Mouse (Mus musculus): ENCODE results near the gene Ece2.
"Not testable (repeated sequence)": the region's sequence is repeated elsewhere in the genome, so short reads cannot be mapped to it uniquely, and the experiment has no call there.

Ece2 gene

GRCm38 (mm10) chr16:20623211-20623610, 6.4 kb upstream of the Ece2 start:
- DNase-seq, result no peak

DNA sequence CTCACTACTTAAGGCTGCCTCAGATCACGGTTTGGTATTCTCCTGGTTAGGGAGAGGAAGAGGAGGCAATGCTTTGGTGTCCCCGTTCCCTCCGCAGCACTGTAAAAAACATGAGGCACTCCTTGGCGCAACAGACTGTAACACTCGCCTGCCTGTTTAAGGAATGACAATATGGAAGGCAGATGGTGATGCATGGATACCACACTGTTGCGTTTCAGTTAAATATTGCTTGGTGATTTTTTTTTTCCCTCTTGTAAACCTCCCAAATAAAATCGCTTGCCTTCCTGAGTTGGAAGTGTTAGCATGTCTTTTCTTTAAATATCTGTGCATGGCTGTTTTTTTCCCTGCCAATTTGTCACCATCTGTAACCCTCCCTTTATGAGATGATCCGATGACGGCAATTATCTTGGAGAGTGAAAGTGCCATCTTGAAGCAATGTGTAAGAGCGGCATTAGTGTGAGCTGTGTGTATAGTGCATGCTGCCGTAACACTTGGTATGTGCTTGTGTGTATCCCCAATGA, 697 bp upstream of the Ece2 start:
- DNase-seq, result no peak

DNA sequence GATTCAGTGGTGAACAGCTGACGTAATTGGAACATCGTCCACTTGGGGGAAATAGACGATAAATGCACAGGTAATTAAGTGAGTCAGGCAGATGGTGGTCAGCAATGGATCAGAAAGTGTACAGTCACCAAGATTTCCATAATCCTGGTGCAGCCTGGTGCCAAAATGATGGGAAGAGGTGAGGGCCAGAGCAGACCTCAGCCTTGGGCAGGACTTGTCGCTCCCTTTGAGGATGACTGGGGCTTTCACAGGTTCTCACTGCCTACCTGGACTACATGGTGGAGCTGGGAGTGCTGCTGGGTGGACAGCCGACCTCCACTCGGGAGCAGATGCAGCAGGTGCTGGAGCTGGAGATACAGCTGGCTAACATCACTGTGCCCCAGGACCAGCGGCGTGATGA, 7.8 kb downstream of the Ece2 start:
- no peak for DNase-seq

DNA sequence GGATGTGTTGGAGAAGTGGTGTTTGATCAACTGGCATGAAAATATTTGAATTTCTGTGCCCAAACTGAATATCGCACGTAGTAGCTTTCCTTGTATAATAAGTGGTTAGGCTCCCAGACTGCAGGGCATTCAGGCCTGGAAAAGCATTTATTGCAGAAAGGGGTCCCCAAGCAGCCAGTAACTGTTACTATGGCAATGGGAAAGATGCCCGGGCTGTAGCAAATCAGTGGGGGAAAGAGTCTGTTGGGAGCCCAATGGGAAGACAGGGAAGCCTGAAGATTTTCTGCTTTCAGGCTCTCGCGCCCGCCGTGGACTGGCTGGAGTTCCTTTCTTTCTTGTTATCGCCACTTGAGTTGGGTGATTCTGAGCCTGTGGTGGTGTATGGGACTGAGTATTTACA, 8.7 kb downstream of the Ece2 start:
- DNase-seq, result no peak

DNA sequence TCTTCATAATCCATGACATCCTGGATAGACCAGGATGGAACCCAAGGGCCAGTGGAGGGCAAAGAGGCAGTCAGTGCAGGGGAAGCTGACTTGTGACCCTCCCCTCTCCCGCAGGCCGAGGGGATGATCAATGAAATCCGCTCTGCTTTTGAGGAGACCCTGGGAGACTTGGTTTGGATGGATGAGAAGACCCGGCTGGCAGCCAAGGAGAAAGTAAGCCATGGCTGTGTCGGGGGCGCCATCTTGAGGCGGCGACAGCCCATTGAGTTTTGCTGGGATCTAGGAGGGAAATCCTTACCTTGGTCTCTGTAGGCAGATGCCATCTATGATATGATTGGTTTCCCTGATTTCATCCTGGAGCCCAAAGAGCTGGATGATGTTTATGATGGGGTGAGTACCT, 12.5 kb downstream of the Ece2 start:
- DNase-seq, result peak; percentile 86

- DNase-seq, result no peak
These were observed 14.3 kb downstream of the Ece2 start for GRCm38 (mm10) chr16:20643911-20644310.

- peak; percentile 99 for DNase-seq
These were observed 21.7 kb downstream of the Ece2 start, which contains the start of gene Psmd2 for GRCm38 (mm10) chr16:20651076-20651946. Gene Psmd2, plus strand, starts transcription at chr16:20651652.

DNA sequence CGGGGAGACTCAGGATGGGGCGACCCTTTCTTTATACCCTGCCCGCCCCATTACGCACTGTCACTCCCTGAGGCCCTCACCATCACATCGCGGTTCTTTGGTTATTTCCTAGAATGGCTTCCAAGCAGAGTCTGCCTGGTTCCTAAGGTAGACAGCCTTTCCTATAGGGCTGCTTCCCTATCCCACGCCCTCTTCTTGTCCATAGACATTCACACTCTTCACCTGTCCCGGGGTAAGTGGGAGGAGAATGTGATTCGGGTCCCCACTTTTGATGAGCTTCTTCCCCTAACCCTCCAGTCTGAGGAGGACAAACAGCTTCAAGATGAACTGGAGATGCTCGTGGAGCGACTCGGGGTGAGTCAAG, 22.3 kb downstream of the Ece2 start:
- no peak for DNase-seq

- no peak for DNase-seq
These were observed 23.7 kb downstream of the Ece2 start for GRCm38 (mm10) chr16:20653315-20653714.

- no peak for DNase-seq
These were observed 28.0 kb downstream of the Ece2 start for GRCm38 (mm10) chr16:20657661-20658060.

DNA sequence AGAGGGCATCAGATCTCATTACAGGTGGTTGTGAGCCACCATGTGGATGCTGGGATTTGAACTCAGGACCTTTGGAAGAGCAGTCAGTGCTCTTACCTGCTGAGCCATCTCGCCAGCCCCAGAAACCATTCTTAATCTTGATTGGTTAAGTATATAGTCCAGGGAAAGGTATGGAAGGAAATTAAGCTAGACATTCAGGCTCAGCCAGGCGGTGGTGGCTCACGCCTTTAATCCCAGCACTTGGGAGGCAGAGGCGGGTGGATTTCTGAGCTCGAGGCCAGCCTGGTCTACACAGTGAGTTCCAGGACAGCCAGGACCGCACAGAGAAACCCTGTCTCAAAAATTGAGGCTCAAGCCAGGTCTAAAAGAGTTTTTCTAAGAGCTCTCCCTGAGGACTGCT, 38.4 kb downstream of the Ece2 start, which contains the start of gene Eif4g1:
Gene Eif4g1 (plus strand): TSS at position 301 of the 400 bp plus-strand sequence.
- DNase-seq, result not testable (repeated sequence)

DNA sequence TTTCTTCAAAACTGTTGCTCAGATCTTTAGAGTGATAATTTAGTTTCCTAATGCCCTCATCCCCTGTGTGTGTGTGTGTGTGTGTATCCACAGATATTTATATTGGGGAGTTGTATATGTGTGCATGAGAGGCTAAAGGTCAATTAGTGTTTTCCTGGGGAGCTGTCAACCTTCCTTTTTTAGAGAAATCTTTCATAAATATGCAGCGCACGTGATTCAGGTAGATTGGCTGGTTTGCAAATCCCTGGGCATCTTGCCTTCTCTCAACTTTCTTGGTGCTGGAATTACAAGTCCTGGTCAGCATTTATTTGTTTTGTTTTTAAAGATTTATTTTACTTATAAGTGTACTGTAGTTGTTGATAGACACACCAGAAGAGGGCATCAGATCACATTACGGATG, 40.7 kb downstream of the Ece2 start:
- DNase-seq, result no peak

DNA sequence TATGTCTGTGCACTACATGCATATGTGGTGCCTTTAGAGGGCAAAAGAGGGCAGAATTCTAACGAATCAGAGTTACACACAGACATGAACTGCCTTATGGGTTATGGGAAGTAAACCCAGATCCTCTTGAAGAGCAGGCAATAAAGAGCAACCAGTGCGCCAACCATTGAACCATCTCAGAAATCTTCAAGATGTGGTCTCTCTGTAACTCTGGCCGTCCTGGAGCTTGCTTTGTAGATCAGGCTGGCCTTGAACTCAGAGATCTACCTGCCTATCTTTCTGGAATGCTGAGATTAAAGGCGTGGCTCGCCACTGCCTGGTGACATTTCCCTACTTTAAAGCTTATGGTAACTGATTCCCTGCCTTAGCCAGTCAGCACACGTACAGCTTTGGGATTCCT, 42.3 kb downstream of the Ece2 start:
- DNase-seq, result no peak

DNA sequence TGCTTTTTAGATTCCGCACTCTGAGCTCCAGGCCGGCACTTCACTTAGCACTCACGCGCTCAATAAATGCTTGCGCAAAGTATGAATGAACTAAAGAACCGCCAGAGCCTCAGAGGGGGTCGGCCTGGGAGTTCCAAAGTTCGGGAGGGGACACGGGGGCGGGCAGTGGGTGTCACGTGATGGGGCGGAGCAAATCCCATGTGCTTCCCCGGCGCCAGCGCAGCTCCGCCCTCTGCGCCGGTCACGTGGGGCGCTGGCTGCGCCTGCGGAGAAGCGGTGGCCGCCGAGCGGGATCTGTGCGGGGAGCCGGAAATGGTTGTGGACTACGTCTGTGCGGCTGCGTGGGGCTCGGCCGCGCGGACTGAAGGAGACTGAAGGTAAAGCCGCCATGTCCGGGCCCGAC, 42.9 kb downstream of the Ece2 start:
- DNase-seq, result peak; percentile 99

- peak; percentile 84 for DNase-seq
These were observed 43.5 kb downstream of the Ece2 start for GRCm38 (mm10) chr16:20672965-20673705.

- DNase-seq, result peak; percentile 55
These were observed 44.2 kb downstream of the Ece2 start for GRCm38 (mm10) chr16:20673706-20674303.

GRCm38 (mm10) chr16:20675213-20675612, 45.6 kb downstream of the Ece2 start:
- no peak for DNase-seq

GRCm38 (mm10) chr16:20676702-20677101, 47.1 kb downstream of the Ece2 start:
- no peak for DNase-seq

- DNase-seq, result no peak
These were observed 47.8 kb downstream of the Ece2 start for GRCm38 (mm10) chr16:20677380-20677779.

DNA sequence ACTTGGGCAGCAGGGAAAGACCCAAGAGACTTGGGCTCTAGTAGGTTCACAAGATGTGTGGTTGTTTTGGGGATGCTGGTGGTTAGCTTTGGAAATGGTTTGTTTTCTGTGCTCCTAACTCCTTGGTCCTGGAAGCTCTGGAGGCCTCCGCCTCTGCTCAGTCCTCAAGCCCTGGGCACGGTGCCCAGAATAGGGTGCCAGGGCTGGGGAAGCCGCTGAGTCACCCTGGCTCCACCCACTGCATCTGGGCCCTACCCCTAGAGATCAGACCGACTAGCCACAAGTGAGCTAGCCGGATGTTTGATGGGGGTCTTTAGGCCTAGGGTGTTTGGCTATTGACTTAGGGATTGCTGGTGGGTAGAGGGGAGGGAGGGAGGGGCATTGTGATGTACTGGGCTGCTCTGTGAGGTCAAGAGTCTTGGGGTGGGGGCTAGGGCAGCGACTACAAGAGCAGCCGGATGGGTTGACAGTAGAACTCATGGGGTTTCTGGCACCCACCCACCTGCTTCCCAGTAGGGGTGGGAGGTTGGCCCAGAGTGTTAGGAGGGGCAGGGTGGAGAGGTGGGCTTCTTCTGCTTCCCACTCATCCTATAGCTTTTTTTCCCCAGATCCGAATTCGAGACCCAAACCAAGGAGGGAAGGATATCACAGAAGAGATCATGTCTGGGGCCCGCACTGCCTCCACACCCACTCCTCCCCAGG, 48.5 kb downstream of the Ece2 start:
- DNase-seq, result peak; percentile 83

DNA sequence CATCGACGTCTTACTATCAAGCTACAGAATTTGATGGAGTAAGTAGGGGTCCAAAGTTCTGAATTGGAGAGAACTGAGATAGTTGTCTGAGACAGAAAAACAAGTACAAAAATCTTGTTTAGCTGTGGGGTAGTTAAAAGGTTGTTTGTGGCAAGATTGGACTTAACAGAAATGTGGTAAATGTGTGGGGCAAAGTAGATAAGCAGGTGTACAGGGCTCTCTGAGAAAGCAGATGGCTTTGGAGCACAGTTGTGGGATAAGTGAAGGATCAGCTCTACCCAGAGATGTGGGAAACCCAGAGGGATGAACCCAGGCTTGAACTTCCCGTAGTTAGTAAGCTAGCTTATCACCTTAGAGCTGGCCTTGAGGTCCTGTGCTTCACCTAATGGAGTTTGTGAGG, 61.1 kb downstream of the Ece2 start:
- no peak for DNase-seq

- DNase-seq, result no peak
These were observed 62.0 kb downstream of the Ece2 start for GRCm38 (mm10) chr16:20691617-20692016.
